Comparison of ENCODE assay signal across 8 mouse cellular contexts in genomic region chr2:20898684-20899083, GRCm38 (mm10).
DNase-seq lines count a peak whose midpoint lies in the region; ATAC-seq and TF ChIP-seq lines count a peak whose summit lies in the region.

No protein-coding gene starts in this region.

- TF ChIP-seq POLR2A in MEL (IDR thresholded peaks at IDR 0.05; ENCODE audit: control insufficient read depth in 1 of 2, insufficient read depth in 1 of 2, low read depth in 1 of 2, low read length in 2 of 2, poor library complexity in 1 of 2), result no peak
- TF ChIP-seq POLR2A in thymus, adult 2 months (IDR thresholded peaks at IDR 0.05; ENCODE audit: control insufficient read depth, extremely low read depth, insufficient read depth, low read length, poor library complexity), result no peak

- 35% methylated on average over 6 of the region's 6 CpGs for WGBS in forebrain, postnatal 0 days
- 31% methylated on average over 6 of the region's 6 CpGs for WGBS in lung, embryonic 14.5 days
- WGBS in thymus, adult 2 months, result 39% methylated on average over 6 of the region's 6 CpGs

- peaks cover 0 to 6% of the 10 kb centered on the region in 2 experiments; a peak in 2 of 4 replicates for H3K36me3 ChIP-seq in MEL (ENCODE audit: control insufficient read depth in 1 of 2, insufficient read depth in 2 of 2, low read length in 2 of 2)
- no peaks in the 10 kb centered on the region for H3K36me3 ChIP-seq in forebrain, postnatal 0 days (ENCODE audit: insufficient read depth)
- H3K36me3 ChIP-seq in lung, embryonic 14.5 days (ENCODE audit: insufficient read depth), result no peaks in the 10 kb centered on the region
- no peaks in the 10 kb centered on the region for H3K36me3 ChIP-seq in thymus, adult 2 months (ENCODE audit: control insufficient read depth, insufficient read depth, low read length)

- peaks cover 0 to 7% of the 10 kb centered on the region in 2 experiments for H3K4me1 ChIP-seq in MEL (ENCODE audit: control insufficient read depth in 1 of 2, insufficient read depth in 2 of 2, low read length in 2 of 2)
- H3K4me1 ChIP-seq in forebrain, postnatal 0 days (ENCODE audit: insufficient read depth), result no peaks in the 10 kb centered on the region
- no peaks in the 10 kb centered on the region for H3K4me1 ChIP-seq in lung, embryonic 14.5 days (ENCODE audit: insufficient read depth)
- H3K4me1 ChIP-seq in thymus, adult 2 months (replicated peaks; ENCODE audit: control insufficient read depth, insufficient read depth, low read length), result no peaks in the 10 kb centered on the region

- H3K9ac ChIP-seq in MEL (ENCODE audit: control insufficient read depth, low read depth, low read length, poor library complexity, severe bottlenecking), result peak overlapping the region; percentile 67
- H3K9ac ChIP-seq in forebrain, postnatal 0 days, result no peak overlapping the region
- no peak overlapping the region for H3K9ac ChIP-seq in lung, embryonic 14.5 days

- no peaks in the 10 kb centered on the region for H3K9me3 ChIP-seq in MEL (replicated peaks; ENCODE audit: insufficient read depth, low read length)
- no peaks in the 10 kb centered on the region for H3K9me3 ChIP-seq in forebrain, postnatal 0 days (ENCODE audit: low read length)
- H3K9me3 ChIP-seq in lung, embryonic 14.5 days (ENCODE audit: low read depth, low read length), result no peaks in the 10 kb centered on the region

- no peak for TF ChIP-seq EP300 in MEL (IDR thresholded peaks at IDR 0.05; ENCODE audit: low read depth in 1 of 2, low read length in 2 of 2)

- H3K4me2 ChIP-seq in forebrain, postnatal 0 days (ENCODE audit: low read depth), result no peak overlapping the region
- peak overlapping the region; percentile 18; the same call in 1 of the 2 replicates for H3K4me2 ChIP-seq in lung, embryonic 14.5 days

- peak; percentile 86 for DNase-seq in MEL (ENCODE audit: low read depth, low spot score)
- peak; percentile 85 to 90 for DNase-seq in cerebellum, adult 18-20 months
- DNase-seq in forebrain, postnatal 0 days, result peak; percentile 85
- peak; percentile 83 for DNase-seq in heart, postnatal 4 days
- peak; percentile 87 to 88 for DNase-seq in layer of hippocampus, adult 2 months (ENCODE audit: low spot score in 2 of 2)
- peak; percentile 93 for DNase-seq in lung, embryonic 14.5 days
- peak; percentile 61 for DNase-seq in ovary, adult 18-20 months (ENCODE audit: low spot score)
- DNase-seq in thymus, adult 2 months, result peak; percentile 72

- H3K27me3 ChIP-seq in MEL (ENCODE audit: control insufficient read depth in 1 of 2, insufficient read depth in 2 of 2, low read length in 2 of 2), result no peaks in the 10 kb centered on the region
- no peaks in the 10 kb centered on the region for H3K27me3 ChIP-seq in forebrain, postnatal 0 days (ENCODE audit: insufficient read depth, low read length)
- no peaks in the 10 kb centered on the region for H3K27me3 ChIP-seq in lung, embryonic 14.5 days (ENCODE audit: insufficient read depth, low read length)
- H3K27me3 ChIP-seq in thymus, adult 2 months (ENCODE audit: control insufficient read depth, insufficient read depth, low read length), result no peaks in the 10 kb centered on the region

- peak; percentile 93 for TF ChIP-seq RAD21 in MEL (IDR thresholded peaks at IDR 0.05; ENCODE audit: low read depth, low read length)

- peak; percentile 95 for ATAC-seq in forebrain, postnatal 0 days
- ATAC-seq in lung, embryonic 14.5 days (ENCODE audit: insufficient read depth), result peak; percentile 92

- H3K4me3 ChIP-seq in MEL (ENCODE audit: control insufficient read depth in 1 of 2, insufficient read depth in 1 of 2, low read depth in 2 of 2, low read length in 2 of 2), result peak overlapping the region in 1 of 2 experiments; percentile 45; a peak in 2 of 4 replicates
- H3K4me3 ChIP-seq in forebrain, postnatal 0 days (ENCODE audit: low read depth, low read length), result no peak overlapping the region
- H3K4me3 ChIP-seq in layer of hippocampus, adult 2 months, result no peak overlapping the region; the same call in 1 of the 2 replicates
- H3K4me3 ChIP-seq in lung, embryonic 14.5 days (ENCODE audit: low read depth, low read length), result no peak overlapping the region
- no peak overlapping the region for H3K4me3 ChIP-seq in thymus, adult 2 months (ENCODE audit: control insufficient read depth, insufficient read depth, low read length)

- H3K79me2 ChIP-seq in MEL (ENCODE audit: control insufficient read depth, insufficient read depth, low read length, poor library complexity), result 0 out of 2 replicates have a peak, but pooled peaks cover 1% of the 10 kb centered on the region

- peak; percentile 63 to 90 (median 66) for TF ChIP-seq CTCF in MEL (IDR thresholded peaks at IDR 0.05 in 2 of 3, conservative IDR thresholded peaks at IDR 0.05 in 1 of 3; ENCODE audit: control insufficient read depth in 1 of 3, insufficient read depth in 1 of 3, low read depth in 2 of 3, low read length in 3 of 3, poor library complexity in 1 of 3, severe bottlenecking in 1 of 3)
- TF ChIP-seq CTCF in forebrain, postnatal 0 days (IDR thresholded peaks at IDR 0.05; ENCODE audit: low read depth), result peak; percentile 91
- peak; percentile 94 for TF ChIP-seq CTCF in layer of hippocampus, adult 2 months (conservative IDR thresholded peaks at IDR 0.05)
- TF ChIP-seq CTCF in lung, embryonic 14.5 days (IDR thresholded peaks at IDR 0.05; ENCODE audit: low read depth), result peak; percentile 90
- no peak for TF ChIP-seq CTCF in thymus, adult 2 months (IDR thresholded peaks at IDR 0.05; ENCODE audit: borderline replicate concordance, control insufficient read depth, extremely low read depth, insufficient read depth, low read length, poor library complexity)

- peak overlapping the region; percentile 79 for H3K27ac ChIP-seq in MEL (ENCODE audit: control insufficient read depth, low read depth, low read length)
- no peak overlapping the region for H3K27ac ChIP-seq in forebrain, postnatal 0 days (ENCODE audit: low read depth, low read length)
- peak overlapping the region; percentile 15 for H3K27ac ChIP-seq in layer of hippocampus, adult 2 months
- peak overlapping the region; percentile 32; the same call in 1 of the 2 replicates for H3K27ac ChIP-seq in lung, embryonic 14.5 days (ENCODE audit: low read depth)
- no peak overlapping the region for H3K27ac ChIP-seq in thymus, adult 2 months (ENCODE audit: control insufficient read depth, insufficient read depth, low read length)

TF ChIP-seq in MEL, 35 proteins besides CTCF, POLR2A, EP300 and RAD21:
- TF ChIP-seq TCF12 (IDR thresholded peaks at IDR 0.05; ENCODE audit: low read depth, low read length) (no peak), SMC3 (IDR thresholded peaks at IDR 0.05; ENCODE audit: low read depth, low read length) (peak; percentile 88), BHLHE40 (IDR thresholded peaks at IDR 0.05; ENCODE audit: borderline replicate concordance, low read depth, low read length) (no peak), ZC3H11A (IDR thresholded peaks at IDR 0.05; ENCODE audit: low read depth, low read length) (peak; percentile 77)

Comparison
In these comparisons a context has a peak if more than half of its experiments do, and no peak if none do; other contexts are left out.
1. H3K27ac ChIP-seq: peak in MEL (single experiment), layer of hippocampus, adult 2 months (single experiment) and lung, embryonic 14.5 days (single experiment); none in forebrain, postnatal 0 days (single experiment) and thymus, adult 2 months (single experiment).
2. Peak in every context shown above with its lines, with median percentiles within 50 percentile points of each other: DNase-seq.